Mouse (Mus musculus) CH12.LX (cell line): ENCODE results near the gene Trappc2l. TPM values are rescaled to one million over a fixed set of nuclear protein-coding genes. Genes with fewer than 3 reads are reported as not detected.

Experiments used
- DNase-seq: peaks from one replicate; pipeline ENCODE4 v3.0.0-alpha.2; 2013; ENCODE audit errors: extremely low read depth
- H3K27ac ChIP-seq: 2 replicates; pipeline ENCODE4 v1.5.1; 2012; ENCODE audit warnings: low read depth, mild to moderate bottlenecking, control low read depth, moderate library complexity; ENCODE audit not compliant: insufficient read depth
- H3K27me3 ChIP-seq: replicated peaks from 2 replicates; pipeline ENCODE3; 2012; ENCODE audit warnings: inconsistent platforms
- H3K36me3 ChIP-seq, 2 experiments: replicated peaks in 1 of 2; 2 replicates each; pipeline versions ENCODE3 to v1.6.1; 2012; ENCODE audit warnings: inconsistent platforms in 1 of 2, low read length in 1 of 2, mild to moderate bottlenecking in 1 of 2, mixed read lengths in 1 of 2, moderate library complexity in 1 of 2; ENCODE audit not compliant: control insufficient read depth in 1 of 2, insufficient read depth in 1 of 2
- H3K4me1 ChIP-seq, 2 experiments: 2 replicates each; pipeline ENCODE4 v1.6.1; 2012; ENCODE audit warnings: inconsistent platforms in 1 of 2, moderate library complexity in 1 of 2; ENCODE audit not compliant: insufficient read depth in 2 of 2, control insufficient read depth in 1 of 2
- H3K4me2 ChIP-seq: 2 replicates; pipeline ENCODE4 v1.6.1; 2012; ENCODE audit warnings: low read depth, mild to moderate bottlenecking, control low read depth; ENCODE audit not compliant: poor library complexity, insufficient read depth, severe bottlenecking
- H3K4me3 ChIP-seq, 3 experiments: fragments of 150-350 bp in 1 of 3; sonication (generic) in 1 of 3; replicated peaks in 1 of 3; 2 replicates each; pipeline versions ENCODE3 to v1.5.1; 2011 to 2012; ENCODE audit warnings: low read depth in 2 of 3, low read length in 2 of 3, mild to moderate bottlenecking in 2 of 3, moderate library complexity in 2 of 3, control low read depth in 1 of 3, improper control_type of control experiment in 1 of 3, inconsistent platforms in 1 of 3, mixed read lengths in 1 of 3; ENCODE audit not compliant: poor library complexity in 1 of 3
- H3K79me2 ChIP-seq: replicated peaks from 2 replicates; pipeline ENCODE4 v1.6.1; 2012; ENCODE audit warnings: mild to moderate bottlenecking, moderate library complexity; ENCODE audit not compliant: control insufficient read depth, poor library complexity, insufficient read depth, severe bottlenecking; ENCODE audit errors: extremely low read depth
- H3K9ac ChIP-seq: 2 replicates; pipeline ENCODE4 v1.6.1; 2012; ENCODE audit warnings: low read depth, mild to moderate bottlenecking, control low read depth, moderate library complexity; ENCODE audit not compliant: insufficient read depth
- H3K9me3 ChIP-seq: replicated peaks from 2 replicates; pipeline ENCODE3; 2012; ENCODE audit warnings: low read length, inconsistent platforms, mixed read lengths
- CHD2 ChIP-seq: IDR thresholded peaks from 2 replicates; pipeline ENCODE4 v1.6.1; 2011; ENCODE audit warnings: low read length, improper control_type of control experiment
- E2F4 ChIP-seq: IDR thresholded peaks from 2 replicates; pipeline ENCODE4 v1.6.1; 2011; ENCODE audit warnings: low read depth, low read length, improper control_type of control experiment; ENCODE audit not compliant: insufficient replicate concordance
- ETS1 ChIP-seq: conservative IDR thresholded peaks from 2 replicates; pipeline ENCODE4 v1.6.1; 2012; ENCODE audit warnings: low read depth, mild to moderate bottlenecking, inconsistent platforms, low read length, improper control_type of control experiment, moderate library complexity
- GABPA ChIP-seq: IDR thresholded peaks from 2 replicates; pipeline ENCODE4 v1.6.1; 2012; ENCODE audit warnings: low read depth, low read length, improper control_type of control experiment, inconsistent platforms; ENCODE audit not compliant: insufficient replicate concordance
- IRF4 ChIP-seq: IDR thresholded peaks from 2 replicates; pipeline ENCODE4 v1.6.1; 2014; ENCODE audit warnings: low read depth, mild to moderate bottlenecking, inconsistent platforms, low read length, improper control_type of control experiment
- KAT2A ChIP-seq: IDR thresholded peaks from 2 replicates; pipeline ENCODE4 v1.6.1; 2012; ENCODE audit warnings: low read length, improper control_type of control experiment, inconsistent platforms; ENCODE audit not compliant: insufficient replicate concordance
- MEF2A ChIP-seq: IDR thresholded peaks from 2 replicates; pipeline ENCODE4 v1.6.1; 2014; ENCODE audit warnings: low read depth, mild to moderate bottlenecking, inconsistent platforms, low read length, improper control_type of control experiment, borderline replicate concordance
- MXI1 ChIP-seq: IDR thresholded peaks from 2 replicates; pipeline ENCODE4 v1.6.1; 2011; ENCODE audit warnings: mild to moderate bottlenecking, low read depth, low read length, improper control_type of control experiment
- NELFE ChIP-seq: IDR thresholded peaks from 2 replicates; pipeline ENCODE4 v1.6.1; 2011; ENCODE audit warnings: low read depth, low read length, improper control_type of control experiment
- PAX5 ChIP-seq: IDR thresholded peaks from 2 replicates; pipeline ENCODE4 v1.6.1; 2012; ENCODE audit warnings: low read length, inconsistent platforms, mixed read lengths
- POLR2A ChIP-seq: IDR thresholded peaks from 2 replicates; pipeline ENCODE4 v1.6.1; 2011; ENCODE audit warnings: low read depth, mild to moderate bottlenecking, improper control_type of control experiment, low read length
- SMC3 ChIP-seq: IDR thresholded peaks from 2 replicates; pipeline ENCODE4 v1.6.1; 2011; ENCODE audit warnings: low read depth, low read length, improper control_type of control experiment
- USF1 ChIP-seq: IDR thresholded peaks from 2 replicates; pipeline ENCODE4 v1.6.1; 2014; ENCODE audit warnings: low read depth, mild to moderate bottlenecking, inconsistent platforms, low read length, improper control_type of control experiment
- USF2 ChIP-seq: conservative IDR thresholded peaks from 2 replicates; pipeline ENCODE4 v1.6.1; 2011; ENCODE audit warnings: low read depth, low read length, improper control_type of control experiment
- ZC3H11A ChIP-seq: IDR thresholded peaks from 2 replicates; pipeline ENCODE4 v1.6.1; 2012; ENCODE audit warnings: low read depth, mild to moderate bottlenecking, inconsistent platforms, low read length, improper control_type of control experiment
- ZKSCAN1 ChIP-seq: IDR thresholded peaks from 2 replicates; pipeline ENCODE4 v1.6.1; 2012; ENCODE audit warnings: low read depth, inconsistent platforms, low read length, improper control_type of control experiment, borderline replicate concordance
- ZNF384 ChIP-seq: IDR thresholded peaks from 2 replicates; pipeline ENCODE4 v1.6.1; 2012; ENCODE audit warnings: low read depth, low read length, improper control_type of control experiment, inconsistent platforms
- dilution Hi-C: fragments of 300-500 bp; cut with MboI; formaldehyde crosslinking; loops from 2 replicates; pipeline ENCODE4 v1.14.3; 2020; ENCODE audit warnings: low sequenced_read_pairs; ENCODE audit not compliant: extremely low pct_unique_long_range_greater_than_20kb, extremely low pct_ligation_motif_present
- in situ Hi-C: fragments of 300-500 bp; cut with MboI; formaldehyde crosslinking; loops from 3 replicates; pipeline ENCODE4 v1.14.3; 2019; ENCODE audit warnings: low sequenced_read_pairs, low pct_ligation_motif_present, low pct_unique_long_range_greater_than_20kb, mixed read lengths
- polyA plus RNA-seq: library from polyadenylated mRNA; unstranded; fragments of >175 nt; gene quantifications from 2 replicates; pipeline ENCODE4 v1.2.1, GENCODE M21; 2012; ENCODE audit warnings: low read depth; ENCODE audit not compliant: insufficient read length
- total RNA-seq, 2 experiments: library from RNA; depleted of rRNA; stranded (reverse); fragments of 300-350 nt in 1 of 2; fragments of >200 nt in 1 of 2; gene quantifications; 2 replicates each; pipeline ENCODE4 v1.2.3; 2012 to 2014

Trappc2l gene
- total and polyA plus RNA-seq, 3 experiments = 15.7 to 67.0 (median 36.0) TPM

GRCm38 (mm10) chr8:122585411-122585891, 26.0 kb upstream of the Trappc2l start:
- H3K4me3 ChIP-seq = no peak overlapping the region
- in situ Hi-C loops (no loop called here), dilution Hi-C loops (no loop called here)
- no peak for DNase-seq
- no peaks in the 10 kb centered on the region for H3K27me3 ChIP-seq
- H3K4me2 ChIP-seq = no peak overlapping the region
- peaks cover 17 to 79% of the 10 kb centered on the region in 2 experiments for H3K36me3 ChIP-seq
- TF ChIP-seq CHD2 (no peak), NELFE (no peak), MEF2A (no peak), POLR2A (no peak), SMC3 (no peak), ZC3H11A (no peak), ZNF384 (no peak), ETS1 (no peak), IRF4 (no peak), GABPA (no peak), E2F4 (no peak), USF2 (no peak), PAX5 (no peak)
- H3K4me1 ChIP-seq = peaks cover 0 to 3% of the 10 kb centered on the region in 2 experiments; a peak in 1 of 4 replicates
- no peaks in the 10 kb centered on the region for H3K79me2 ChIP-seq
- no peaks in the 10 kb centered on the region for H3K9me3 ChIP-seq
- no peak overlapping the region for H3K27ac ChIP-seq
- no peak overlapping the region for H3K9ac ChIP-seq

GRCm38 (mm10) chr8:122586171-122586570, 25.3 kb upstream of the Trappc2l start:
- no peaks in the 10 kb centered on the region for H3K79me2 ChIP-seq
- no peaks in the 10 kb centered on the region for H3K9me3 ChIP-seq
- peaks cover 22 to 80% of the 10 kb centered on the region in 2 experiments for H3K36me3 ChIP-seq
- dilution Hi-C loops = no loop called here
- no peak for TF ChIP-seq KAT2A
- no peak for TF ChIP-seq MXI1
- TF ChIP-seq ZKSCAN1 = no peak
- no peak for TF ChIP-seq ZC3H11A
- TF ChIP-seq USF1 = no peak
- DNase-seq = no peak
- no peak overlapping the region for H3K9ac ChIP-seq
- in situ Hi-C loops = no loop called here
- H3K4me2 ChIP-seq = no peak overlapping the region
- no peaks in the 10 kb centered on the region for H3K27me3 ChIP-seq
- H3K4me3 ChIP-seq = no peak overlapping the region
- no peak overlapping the region for H3K27ac ChIP-seq
- no peaks in the 10 kb centered on the region for H3K4me1 ChIP-seq
